Mouse (Mus musculus) urinary bladder, postnatal 36 days (tissue): Measurements from ENCODE around the gene Phf7.
A peak's percentile ranks its signal among the peaks of the same experiment; 100 is the strongest.

ENCODE experiments used
- DNase-seq, 2 experiments: peaks; one replicate each; pipeline ENCODE4 v3.0.0; 2022; ENCODE audit warnings: low spot score in 2 of 2, mixed read lengths in 1 of 2

The Phf7 gene

DNA sequence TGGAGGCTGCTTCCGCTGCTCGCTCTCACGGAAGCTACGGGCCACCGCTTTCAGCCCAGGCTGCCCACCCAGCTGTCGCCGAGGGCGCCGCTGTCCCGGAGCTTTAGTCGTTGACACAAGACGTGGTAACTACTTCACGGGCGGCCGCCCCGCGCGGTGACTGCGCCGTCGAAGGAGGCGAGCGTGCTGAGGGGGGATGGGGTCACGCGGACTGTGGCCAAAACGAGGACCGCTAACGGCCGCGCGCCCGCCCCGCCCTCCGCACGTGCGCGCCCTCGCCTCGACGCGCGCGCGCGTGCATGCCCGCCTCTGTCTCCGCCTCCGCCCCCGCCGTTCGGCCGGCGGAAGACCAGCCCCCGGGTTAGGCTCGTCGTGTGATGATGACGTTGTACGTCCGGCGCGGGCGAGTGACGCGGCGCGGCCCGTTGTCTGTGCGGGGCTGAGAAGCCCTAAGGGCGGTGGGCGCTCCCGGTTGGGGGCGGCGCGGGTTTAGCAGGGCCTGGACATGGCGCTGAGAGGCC, at the start of gene Phf7, which contains the start of gene Bap1:
TSS of gene Phf7 (minus strand) at position 234 of the 521 bp plus-strand sequence.
TSS of gene Bap1 (plus strand) at position 367 of the 521 bp plus-strand sequence.
- peak; percentile 93 to 94 for DNase-seq

DNA sequence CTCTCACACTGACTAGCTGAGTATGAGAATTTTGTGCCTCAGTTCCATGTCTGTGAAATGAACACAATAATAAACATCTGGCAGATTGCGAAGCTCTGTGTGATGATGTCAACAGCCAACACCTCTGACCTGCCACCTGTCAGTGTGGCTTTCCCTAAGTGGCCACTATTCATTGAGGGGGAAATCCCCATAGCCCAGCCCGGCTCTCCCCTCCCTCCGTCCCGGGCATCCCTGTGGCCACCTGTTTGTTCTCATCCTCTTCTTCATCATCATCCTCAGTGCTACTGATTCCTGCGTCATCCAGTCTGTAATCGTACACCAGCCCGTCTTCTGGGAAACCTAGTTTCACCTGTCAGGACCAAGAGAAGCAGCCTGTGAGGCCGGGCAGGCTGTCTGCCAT, 34.6 kb upstream of the Phf7 start:
- DNase-seq: no peak

GRCm38 (mm10) chr14:31272164-31272563, 21.0 kb upstream of the Phf7 start:
- peak; percentile 48 to 72 for DNase-seq

- no peak for DNase-seq
Observed at GRCm38 (mm10) chr14:31271121-31271520, 20.0 kb upstream of the Phf7 start.

DNA sequence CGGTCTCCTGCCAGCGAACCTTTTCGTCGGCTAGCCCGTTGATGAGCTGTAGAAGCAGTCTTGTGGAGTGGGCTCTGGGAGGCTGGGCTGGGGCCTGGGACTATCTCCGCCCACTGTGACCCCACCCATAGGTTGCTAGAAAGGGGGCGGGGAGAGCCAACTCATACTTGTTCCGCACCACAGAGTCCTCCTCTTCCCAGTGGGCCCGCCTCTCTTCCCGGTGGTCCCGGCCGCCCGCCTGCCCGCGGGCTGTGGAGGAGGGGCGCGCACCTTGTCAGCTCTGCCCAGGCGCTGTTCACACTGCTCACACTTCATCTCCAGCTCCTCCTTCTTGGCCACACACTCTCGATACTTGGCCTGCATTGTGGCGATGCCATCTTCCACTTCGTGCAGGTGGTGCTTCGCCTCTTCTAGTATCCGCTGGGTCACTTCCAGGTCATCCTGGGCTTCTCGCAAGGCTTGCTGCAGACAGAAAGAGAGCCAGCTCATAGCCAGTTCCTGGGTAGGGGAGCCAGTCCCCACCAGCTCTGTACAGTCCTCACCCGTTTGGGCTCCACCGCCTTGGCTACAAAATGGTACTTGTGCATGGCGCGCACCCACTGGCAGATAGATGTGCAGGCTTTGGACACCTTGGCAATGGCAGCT, 18.5 kb upstream of the Phf7 start:
- peak; percentile 13 to 32 for DNase-seq

DNA sequence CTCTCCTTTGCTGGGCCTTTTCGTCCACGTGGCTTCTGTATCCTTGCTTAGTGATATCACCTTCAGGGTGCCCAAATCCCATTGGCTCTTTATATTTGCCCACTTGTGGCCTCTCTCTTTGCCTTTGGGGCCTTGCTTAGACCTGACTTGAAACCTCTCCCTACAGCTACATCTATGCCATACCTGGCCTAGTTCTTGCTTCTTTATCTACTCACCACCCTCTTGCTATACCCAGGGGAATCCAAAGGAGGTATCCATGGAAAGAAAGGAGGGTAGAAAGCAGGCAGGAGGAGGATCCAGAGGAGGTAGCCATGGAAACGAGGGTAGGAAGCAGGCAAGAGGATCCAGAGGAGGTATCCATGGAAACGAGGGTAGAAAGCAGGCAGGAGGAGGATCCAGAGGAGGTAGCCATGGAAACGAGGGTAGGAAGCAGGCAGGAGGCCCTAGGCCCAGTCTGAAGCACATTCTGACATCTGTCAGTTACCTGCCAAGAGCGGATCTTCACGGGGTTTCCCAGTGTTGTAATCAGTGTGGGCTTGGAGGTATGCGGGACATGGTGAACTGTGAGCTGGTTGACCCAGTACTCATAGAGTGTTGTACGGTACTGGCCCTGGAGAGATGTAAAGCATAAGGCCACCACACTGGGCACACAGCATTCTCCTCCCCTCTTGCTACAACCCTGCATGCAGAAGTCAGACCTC, 17.3 kb upstream of the Phf7 start:
- no peak for DNase-seq

DNA sequence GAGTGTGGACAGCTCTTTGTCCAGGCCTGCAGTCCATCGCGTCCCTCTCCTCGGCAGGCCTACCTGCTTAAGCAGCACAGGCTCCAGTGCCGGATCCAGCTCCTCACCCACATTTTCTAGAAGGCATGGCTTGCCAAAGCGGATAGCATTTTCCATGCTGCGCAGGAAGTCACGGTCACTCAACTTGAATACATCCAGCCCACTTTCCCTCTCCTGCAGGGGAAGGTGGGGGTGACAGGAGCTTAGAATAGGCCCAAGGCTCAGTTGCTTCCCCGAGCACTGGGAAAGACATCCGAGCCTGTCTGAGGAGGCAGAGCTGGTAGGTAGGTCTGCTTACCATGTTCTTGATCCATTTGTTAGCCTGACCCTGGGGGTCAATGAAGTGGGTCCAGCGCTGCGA, 16.5 kb upstream of the Phf7 start:
- no peak for DNase-seq

DNA sequence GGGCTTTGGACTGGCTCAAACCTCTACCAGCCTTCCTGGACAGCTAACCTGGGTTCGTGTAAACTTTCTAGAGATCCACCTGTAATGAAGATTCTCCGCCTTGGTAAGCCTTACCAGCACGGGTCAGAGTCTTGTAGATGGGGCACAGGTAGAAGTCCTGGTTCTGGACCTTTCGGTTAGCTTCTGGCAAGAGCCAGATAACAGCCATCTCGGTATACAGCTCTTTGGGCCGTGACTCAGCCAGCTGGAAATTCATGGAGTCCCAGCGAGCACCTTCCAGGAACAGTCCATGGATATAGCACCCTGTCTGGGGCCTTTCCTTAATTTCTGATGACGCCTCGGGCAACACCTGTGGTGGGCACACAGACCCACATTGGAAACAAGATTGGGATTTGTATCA, 9.8 kb upstream of the Phf7 start:
- no peak for DNase-seq

DNA sequence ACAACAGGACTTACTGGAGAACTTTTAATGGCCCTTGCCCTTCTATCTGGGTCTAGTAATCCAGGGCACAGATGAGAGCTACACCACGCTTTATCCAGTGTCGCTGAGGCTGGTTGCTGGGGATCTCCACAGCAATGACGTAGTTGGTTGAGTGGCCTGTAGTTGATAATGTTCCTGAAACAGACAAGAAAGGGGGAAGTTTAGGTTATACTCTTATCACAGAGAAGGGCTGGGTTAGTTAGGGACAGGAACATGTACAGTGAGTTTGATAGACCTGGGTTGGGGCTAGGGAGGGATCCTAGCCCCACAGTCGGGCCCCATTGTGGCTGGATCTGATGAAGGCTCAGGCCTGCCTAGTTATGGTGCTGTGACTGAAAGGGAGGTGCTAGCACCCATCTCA, 9.3 kb upstream of the Phf7 start:
- no peak for DNase-seq

GRCm38 (mm10) chr14:31258476-31259050, 7.4 kb upstream of the Phf7 start:
- no peak for DNase-seq

DNA sequence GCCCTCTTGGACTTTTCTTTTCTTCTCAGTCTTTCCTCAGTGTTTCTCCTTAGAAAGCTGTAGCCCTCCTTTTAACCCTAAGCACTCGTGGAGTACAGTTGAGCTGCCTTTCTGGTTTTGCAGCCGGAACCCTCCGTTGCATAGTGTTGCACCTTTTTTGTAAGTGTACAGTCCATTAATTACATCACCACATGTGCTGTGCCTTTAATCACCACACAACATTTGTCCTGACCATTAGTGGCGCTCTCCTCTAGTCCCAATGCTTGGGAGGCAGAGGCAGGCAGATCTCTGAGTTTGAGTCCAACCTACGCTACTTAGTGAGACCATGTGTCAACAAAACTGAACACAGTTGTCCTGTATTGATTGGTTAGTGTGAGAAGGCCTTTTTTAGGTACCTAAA, 974 bp upstream of the Phf7 start:
- DNase-seq: no peak

DNA sequence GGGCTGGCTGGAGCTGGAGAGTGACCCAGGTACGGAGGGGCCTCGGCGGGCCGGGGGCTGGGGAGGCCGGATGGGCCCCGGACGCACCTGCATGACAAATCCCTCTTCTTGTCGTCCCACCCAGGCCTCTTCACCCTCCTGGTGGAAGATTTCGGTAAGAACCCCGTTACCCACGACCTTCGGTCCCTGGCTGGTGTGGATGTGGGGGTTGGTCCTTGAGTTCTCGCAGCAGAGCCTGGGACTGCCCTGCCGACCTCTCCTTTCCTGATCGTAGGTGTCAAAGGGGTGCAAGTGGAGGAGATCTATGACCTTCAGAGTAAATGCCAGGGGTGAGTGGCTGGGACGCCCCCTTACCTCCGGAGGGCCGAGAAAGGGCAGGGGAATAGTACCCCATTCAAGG, 509 bp upstream of the Phf7 start:
- no peak for DNase-seq

DNA sequence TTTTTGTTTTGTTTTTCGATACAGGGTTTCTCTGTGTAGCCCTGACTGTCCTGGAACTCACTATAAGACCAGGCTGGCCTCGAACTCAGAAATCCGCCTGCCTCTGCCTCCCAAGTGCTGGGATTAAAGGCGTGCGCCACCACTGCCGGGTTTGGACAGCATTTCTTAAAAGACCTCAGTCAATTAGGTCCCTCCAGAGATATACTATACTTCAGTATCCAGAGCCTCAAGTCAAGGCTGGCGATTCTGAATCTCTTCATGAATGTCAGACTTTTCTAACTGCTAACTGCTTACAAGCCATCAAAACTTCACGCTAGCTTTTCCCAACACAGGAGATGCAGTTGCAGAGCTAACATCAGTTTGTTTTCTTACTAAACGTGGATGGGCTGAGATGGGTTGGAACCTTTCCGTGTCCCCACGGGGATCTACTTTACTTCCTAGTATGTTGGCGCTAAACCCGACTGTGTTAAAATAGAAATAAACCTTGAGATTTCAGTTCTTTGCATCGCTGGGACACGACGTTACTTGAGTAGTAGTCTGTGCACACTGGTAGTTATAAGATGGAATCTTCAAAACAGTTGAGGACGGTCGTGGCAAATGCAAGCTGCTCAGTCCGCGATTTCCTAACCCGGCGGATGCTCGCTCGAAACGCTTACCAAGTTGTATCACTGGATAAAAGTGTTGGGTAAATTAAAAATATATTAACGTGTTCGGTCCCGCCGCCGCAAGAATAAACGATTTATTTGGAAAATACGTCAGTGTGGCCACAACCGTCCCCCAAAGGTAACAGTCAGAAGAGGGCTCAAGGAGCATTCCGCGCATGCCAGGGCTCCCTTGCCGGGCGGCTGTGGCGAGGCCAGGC, 664 bp downstream of the Phf7 start:
- no peak for DNase-seq

GRCm38 (mm10) chr14:31248396-31248795, 2.7 kb downstream of the Phf7 start:
- no peak for DNase-seq

- DNase-seq: no peak
Observed at GRCm38 (mm10) chr14:31245946-31246345, 5.2 kb downstream of the Phf7 start.

- DNase-seq: no peak
Observed at GRCm38 (mm10) chr14:31244777-31245176, 6.3 kb downstream of the Phf7 start.

GRCm38 (mm10) chr14:31240528-31240927, 10.6 kb downstream of the Phf7 start:
- no peak for DNase-seq

GRCm38 (mm10) chr14:31237101-31237882, 13.8 kb downstream of the Phf7 start:
- peak; percentile 19 to 64 for DNase-seq

DNA sequence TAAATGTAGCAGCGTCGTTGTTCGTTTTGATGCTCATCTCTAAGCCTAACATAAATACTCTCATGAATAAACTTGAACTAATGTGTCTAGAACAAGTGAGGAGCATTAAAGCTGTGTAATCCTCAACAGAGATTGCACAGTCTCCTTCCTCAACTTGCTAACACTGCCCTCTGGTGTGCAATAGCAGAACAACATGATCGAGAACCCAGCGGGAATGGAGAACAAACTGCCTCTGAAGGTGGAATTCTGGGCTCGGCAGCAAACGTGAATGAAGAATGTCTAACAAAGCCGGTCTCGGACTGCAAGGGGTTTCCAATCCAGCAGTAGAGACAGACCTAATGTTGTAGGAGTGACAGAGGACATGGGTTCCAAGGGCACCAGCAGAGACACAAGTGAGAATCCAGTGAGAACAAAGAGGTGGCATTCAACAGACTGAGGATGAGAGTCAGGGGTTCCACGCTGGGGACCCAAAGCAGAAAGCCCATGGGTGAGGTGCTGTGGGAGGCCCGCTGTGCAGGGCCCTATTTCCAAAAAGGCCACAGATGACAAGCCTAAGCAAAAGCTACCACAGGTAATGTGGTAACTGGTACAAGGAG, 17.0 kb downstream of the Phf7 start:
- DNase-seq: peak; percentile 75 to 79
